Mouse (Mus musculus) spleen, postnatal 10 days (tissue): ENCODE data around the gene Pomc.
A peak's percentile ranks its signal among the peaks of the same experiment; 100 is the strongest.
"Not testable (repeated sequence)": the region's sequence is repeated elsewhere in the genome, so short reads cannot be mapped to it uniquely, and the experiment has no call there.

Experiments used
- DNase-seq, 2 experiments: peaks; one replicate each; pipeline ENCODE4 v3.0.0; 2021 to 2022; ENCODE audit warnings: low spot score in 2 of 2

The Pomc gene

GRCm38 (mm10) chr12:3967196-3967595, 12.4 kb downstream of the Pomc start:
- no peak for DNase-seq

GRCm38 (mm10) chr12:3968380-3968779, 13.6 kb downstream of the Pomc start:
- DNase-seq, result no peak

GRCm38 (mm10) chr12:3973169-3973568, 18.4 kb downstream of the Pomc start:
- DNase-seq, result not testable (repeated sequence)

- DNase-seq, result no peak
Measured at GRCm38 (mm10) chr12:3980991-3981349, 26.2 kb downstream of the Pomc start.

GRCm38 (mm10) chr12:3981350-3982131, 26.8 kb downstream of the Pomc start:
- DNase-seq, result peak in 1 of 2 experiments; percentile 70

- no peak for DNase-seq
Measured at GRCm38 (mm10) chr12:3982257-3982656, 27.5 kb downstream of the Pomc start.

GRCm38 (mm10) chr12:3983736-3984135, 29.0 kb downstream of the Pomc start:
- DNase-seq, result peak; percentile 51 to 81

GRCm38 (mm10) chr12:3984446-3984845, 29.7 kb downstream of the Pomc start:
- no peak for DNase-seq

- no peak for DNase-seq
Measured at GRCm38 (mm10) chr12:3989943-3990342, 35.2 kb downstream of the Pomc start.

GRCm38 (mm10) chr12:3991047-3991446, 36.3 kb downstream of the Pomc start:
- no peak for DNase-seq

GRCm38 (mm10) chr12:3996749-3997148, 42.0 kb downstream of the Pomc start:
- DNase-seq, result no peak

- no peak for DNase-seq
Measured at GRCm38 (mm10) chr12:4000406-4000805, 45.7 kb downstream of the Pomc start.

- no peak for DNase-seq
Measured at GRCm38 (mm10) chr12:4004648-4005047, 49.9 kb downstream of the Pomc start.

GRCm38 (mm10) chr12:4006079-4006478, 51.3 kb downstream of the Pomc start:
- no peak for DNase-seq

- DNase-seq, result no peak
Measured at GRCm38 (mm10) chr12:4007181-4007580, 52.4 kb downstream of the Pomc start.

GRCm38 (mm10) chr12:4007766-4008165, 53.0 kb downstream of the Pomc start:
- DNase-seq, result no peak

GRCm38 (mm10) chr12:4008731-4009130, 54.0 kb downstream of the Pomc start:
- no peak for DNase-seq
